Mouse (Mus musculus) stomach, postnatal 0 days (tissue): Measurements from ENCODE around the gene Lgals4.
A peak's percentile ranks its signal among the peaks of the same experiment; 100 is the strongest.

Experiments used
- CTCF ChIP-seq: IDR thresholded peaks from 2 replicates; pipeline ENCODE4 v1.5.1; 2016; ENCODE audit warnings: antibody characterized with exemption, low read depth, mild to moderate bottlenecking, moderate library complexity
- EP300 ChIP-seq: optimal IDR thresholded peaks from 2 replicates; pipeline ENCODE3; 2016; ENCODE audit warnings: antibody characterized with exemption

DNA sequence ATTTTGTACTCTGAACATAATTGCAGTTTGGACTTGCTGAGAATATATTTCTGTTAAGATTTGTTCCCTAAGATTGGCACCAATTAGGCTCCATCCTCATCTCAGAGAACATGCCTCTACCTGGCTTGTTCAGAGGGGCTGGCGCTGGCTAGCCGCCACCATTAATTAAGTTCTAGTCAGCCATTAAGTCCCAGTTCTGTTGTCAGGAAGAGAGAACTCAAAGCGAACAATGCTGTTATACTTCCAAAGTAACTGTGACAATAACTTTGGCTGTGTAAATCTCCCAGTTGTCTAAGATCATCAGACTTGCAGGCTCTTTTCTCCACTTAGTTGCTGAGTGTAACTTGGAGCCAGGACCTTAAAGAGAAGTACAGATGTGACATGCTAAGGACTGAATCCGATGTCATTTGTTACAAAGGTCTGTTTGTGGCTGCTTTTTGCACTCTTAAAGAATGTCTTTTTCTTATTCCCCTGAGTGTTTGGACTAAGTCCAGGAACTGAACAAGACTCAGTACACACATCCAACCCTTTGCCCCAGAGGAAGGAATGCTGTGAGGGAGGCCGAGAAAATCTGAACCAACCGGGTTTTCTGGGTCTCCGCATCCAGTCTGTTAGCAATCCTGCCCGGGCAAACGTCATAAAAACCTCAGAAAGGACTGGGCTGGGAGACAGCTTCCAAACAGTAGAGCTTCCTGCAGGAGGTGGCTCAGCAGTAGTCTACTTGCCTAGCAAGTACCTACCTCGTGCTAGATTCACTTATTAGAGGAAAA is 31.6 kb upstream of the Lgals4 start:
- TF ChIP-seq CTCF (peak; percentile 62), EP300 (peak; percentile 67)
